Mouse (Mus musculus) T-cell, adult 2 months (primary cell): ENCODE data around the gene Taf1c.
A peak's percentile ranks its signal among the peaks of the same experiment; 100 is the strongest.

Source experiments
- DNase-seq: peaks from one replicate; pipeline ENCODE4 v3.0.0; 2022; ENCODE audit warnings: low spot score

The Taf1c gene

GRCm38 (mm10) chr8:119604996-119605395 lies at the start of gene Taf1c:
Gene Taf1c, minus strand, starts transcription at chr8:119605222.
- peak; percentile 93 for DNase-seq

DNA sequence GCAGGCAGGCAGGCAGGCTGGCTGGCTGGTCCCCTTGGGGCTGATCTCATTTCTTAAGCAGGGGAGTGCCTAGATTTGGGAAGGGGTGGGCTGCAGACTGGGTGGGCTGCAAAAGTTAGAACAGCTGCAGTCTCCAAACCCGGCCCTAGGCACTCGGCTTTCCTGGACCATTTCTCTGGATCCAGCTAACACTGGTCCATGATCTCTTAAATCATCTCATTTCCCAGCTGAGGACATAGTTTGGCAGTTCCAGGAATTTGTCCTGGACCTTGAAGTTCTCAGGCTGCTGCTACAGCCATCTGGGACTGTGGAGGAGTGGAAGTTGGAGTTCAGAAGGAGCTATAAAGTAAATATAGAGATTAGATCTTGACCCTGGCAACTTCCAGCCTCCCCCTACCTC lies 46.3 kb upstream of the Taf1c start:
- no peak for DNase-seq

DNA sequence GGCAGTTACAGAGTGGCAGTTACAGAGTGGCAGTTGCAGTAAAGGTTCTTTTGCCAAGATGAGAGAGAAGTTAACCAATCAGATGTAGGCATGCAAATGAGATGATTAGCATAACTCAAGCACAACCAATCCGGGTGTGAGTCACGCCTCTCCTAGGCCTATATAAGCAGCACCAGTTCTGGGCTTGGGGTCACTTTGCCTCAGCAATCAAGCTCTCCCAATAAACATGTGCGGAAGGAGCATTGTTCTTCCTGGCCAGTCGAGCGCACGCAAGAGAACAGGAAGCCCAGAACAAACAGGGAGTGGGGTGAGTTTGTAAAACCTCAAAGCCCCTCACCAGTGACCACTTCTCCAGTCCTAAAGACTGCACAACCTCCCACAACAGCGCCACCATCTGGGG lies 41.8 kb upstream of the Taf1c start:
- DNase-seq = no peak

GRCm38 (mm10) chr8:119646197-119646596 lies 41.2 kb upstream of the Taf1c start:
- DNase-seq = no peak

GRCm38 (mm10) chr8:119644981-119645597 lies 40.1 kb upstream of the Taf1c start:
- DNase-seq = no peak

DNA sequence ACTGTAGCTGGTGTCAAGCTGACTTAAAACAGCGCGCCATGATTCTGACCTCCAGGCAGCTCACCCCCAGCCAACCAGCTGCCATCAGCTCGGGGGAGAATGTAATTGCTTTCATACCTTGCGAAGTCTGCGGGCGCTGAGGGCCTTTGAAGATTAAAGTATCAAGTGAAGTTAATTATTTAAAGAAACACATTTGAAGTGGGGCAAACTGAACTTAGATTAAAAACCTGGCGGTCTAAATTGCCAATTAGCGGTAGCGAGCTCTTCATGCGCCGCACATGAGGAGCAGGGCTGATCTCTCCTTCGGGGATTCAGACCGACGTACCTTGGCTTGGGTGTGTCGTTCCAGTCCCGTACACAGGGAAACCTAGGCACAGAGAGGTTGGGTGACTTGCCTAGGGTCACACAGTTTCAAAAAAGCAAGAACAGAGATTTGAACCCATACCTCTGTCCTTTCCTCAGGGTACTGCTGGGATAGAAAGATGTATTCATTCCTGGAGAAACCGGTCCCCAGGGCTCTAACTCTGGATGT lies 39.5 kb upstream of the Taf1c start:
- DNase-seq = no peak

- no peak for DNase-seq
Observed at GRCm38 (mm10) chr8:119642960-119643359, 37.9 kb upstream of the Taf1c start.

GRCm38 (mm10) chr8:119641058-119641457 lies 36.0 kb upstream of the Taf1c start:
- DNase-seq = no peak

DNA sequence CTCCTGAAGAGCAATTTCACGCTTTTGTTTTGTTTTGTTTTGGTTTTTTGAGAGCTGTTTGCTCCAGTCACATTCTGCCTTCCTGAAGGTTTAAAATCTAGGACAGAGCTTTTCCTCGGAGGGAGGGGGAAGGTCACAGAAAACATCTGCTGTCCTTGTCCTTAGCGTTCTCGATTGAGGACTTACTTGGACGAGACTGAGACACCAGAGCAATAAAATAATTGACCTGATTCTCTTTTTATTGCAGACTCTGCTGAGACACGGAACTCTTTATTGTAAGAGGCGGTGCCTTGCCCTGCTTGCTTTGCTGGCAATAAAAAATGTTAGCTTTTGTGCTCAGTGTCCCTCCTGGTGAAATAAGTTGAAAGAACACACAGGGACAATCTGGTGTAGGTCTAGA lies 34.8 kb upstream of the Taf1c start:
- DNase-seq = no peak

GRCm38 (mm10) chr8:119638261-119638660 lies 33.2 kb upstream of the Taf1c start:
- no peak for DNase-seq

GRCm38 (mm10) chr8:119637381-119637780 lies 32.4 kb upstream of the Taf1c start:
- no peak for DNase-seq

GRCm38 (mm10) chr8:119636766-119637165 lies 31.7 kb upstream of the Taf1c start:
- DNase-seq = no peak

- DNase-seq = no peak
Observed at GRCm38 (mm10) chr8:119635958-119636357, 30.9 kb upstream of the Taf1c start.

DNA sequence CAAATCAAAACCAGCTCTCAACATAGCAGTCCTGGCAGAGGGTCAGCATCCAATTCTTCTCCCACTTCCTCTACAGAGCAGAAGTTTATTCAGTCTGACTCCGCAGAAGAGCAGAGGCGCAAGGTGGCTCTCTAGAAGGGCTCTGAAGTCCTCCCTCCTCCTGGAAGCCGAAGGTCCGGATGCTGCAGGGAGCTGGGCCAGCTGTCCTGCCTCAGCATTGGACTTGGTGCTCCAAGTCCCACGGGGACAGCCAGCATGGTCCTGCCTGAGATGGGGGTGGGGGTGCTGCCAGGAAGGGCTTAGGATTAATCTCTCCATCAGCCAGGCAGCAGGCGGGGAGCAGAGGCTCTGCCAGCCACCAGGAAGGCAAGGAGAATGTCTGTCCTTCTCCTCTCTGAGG lies 30.4 kb upstream of the Taf1c start, which contains the start of gene Kcng4:
Gene Kcng4 (minus strand): TSS at position 303 of the 400 bp plus-strand sequence.
- no peak for DNase-seq

DNA sequence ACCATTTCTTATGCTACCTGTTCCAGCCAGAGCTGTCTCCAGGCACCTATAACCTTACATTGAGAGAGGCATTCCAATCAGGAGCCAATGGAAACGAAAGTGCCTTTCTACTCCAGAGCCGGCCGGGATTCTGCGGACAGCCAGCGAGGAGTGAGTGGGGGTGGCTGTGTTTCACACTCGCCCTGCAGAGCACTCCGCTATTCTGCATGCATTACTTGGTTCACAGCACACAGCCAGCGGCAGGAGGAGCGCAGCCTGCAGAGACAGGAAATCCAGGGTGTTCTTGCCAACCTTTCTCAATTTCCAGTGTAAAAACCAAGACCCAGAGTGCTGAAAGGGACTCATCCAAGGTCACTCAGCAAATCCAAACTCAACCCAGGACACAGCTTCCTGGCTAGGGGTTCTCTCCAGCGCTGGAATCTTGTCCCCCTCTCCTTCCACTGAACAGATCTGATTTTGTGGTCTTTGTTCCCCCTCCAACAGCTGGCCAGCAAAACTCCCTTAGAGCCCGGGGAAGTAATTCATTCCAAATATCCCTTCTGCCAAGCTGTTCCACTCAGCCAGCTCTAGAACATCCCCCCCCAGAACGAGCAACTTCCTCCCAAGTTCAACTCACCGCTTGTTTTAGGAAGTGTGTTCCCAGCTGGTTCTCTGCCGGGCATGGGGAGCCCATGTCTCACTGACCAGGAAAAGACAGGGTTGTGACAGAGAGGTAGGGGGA lies 29.8 kb upstream of the Taf1c start:
- DNase-seq = no peak

- no peak for DNase-seq
Observed at GRCm38 (mm10) chr8:119632909-119633308, 27.9 kb upstream of the Taf1c start.

DNA sequence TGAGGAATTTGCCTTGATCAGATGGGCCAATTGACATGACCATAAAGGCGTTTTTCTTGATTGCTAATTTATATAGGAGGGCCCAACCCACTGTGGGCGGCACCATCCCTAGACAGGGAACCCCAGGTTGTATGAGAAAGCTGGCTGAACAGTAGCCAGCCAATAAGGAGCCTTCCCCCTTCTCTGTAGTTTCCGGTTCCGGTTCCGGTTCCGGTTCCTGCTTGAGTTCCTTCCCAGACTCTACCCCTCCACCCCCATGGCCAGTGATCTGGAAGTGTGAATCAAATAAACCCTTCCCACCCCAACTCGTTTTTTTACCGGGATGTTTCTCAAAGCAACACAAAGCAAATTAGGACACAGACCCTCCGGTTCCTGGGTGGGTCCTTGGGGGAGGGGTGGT lies 27.2 kb upstream of the Taf1c start:
- no peak for DNase-seq

DNA sequence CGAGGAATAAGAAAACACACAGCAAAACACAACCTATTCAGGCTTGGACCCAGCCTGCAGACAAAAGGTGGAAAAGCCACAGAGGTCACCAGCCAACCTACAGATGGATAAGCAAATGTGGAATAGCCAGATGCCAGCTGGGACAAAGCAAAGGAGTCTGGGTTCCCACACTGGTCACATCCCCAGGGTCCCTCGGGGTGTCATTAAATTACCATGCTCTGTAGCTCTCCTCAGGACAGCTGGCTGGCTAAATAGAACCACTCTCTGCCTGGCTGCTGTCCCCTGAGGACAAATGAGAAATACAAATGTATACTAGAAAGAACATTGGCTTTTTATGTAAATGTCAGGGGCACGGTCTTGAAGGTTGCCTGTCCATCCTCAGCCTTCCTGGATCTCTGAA lies 25.8 kb upstream of the Taf1c start:
- DNase-seq = no peak

- no peak for DNase-seq
Observed at GRCm38 (mm10) chr8:119627613-119628359, 22.8 kb upstream of the Taf1c start.

GRCm38 (mm10) chr8:119627199-119627598 lies 22.2 kb upstream of the Taf1c start:
- no peak for DNase-seq

DNA sequence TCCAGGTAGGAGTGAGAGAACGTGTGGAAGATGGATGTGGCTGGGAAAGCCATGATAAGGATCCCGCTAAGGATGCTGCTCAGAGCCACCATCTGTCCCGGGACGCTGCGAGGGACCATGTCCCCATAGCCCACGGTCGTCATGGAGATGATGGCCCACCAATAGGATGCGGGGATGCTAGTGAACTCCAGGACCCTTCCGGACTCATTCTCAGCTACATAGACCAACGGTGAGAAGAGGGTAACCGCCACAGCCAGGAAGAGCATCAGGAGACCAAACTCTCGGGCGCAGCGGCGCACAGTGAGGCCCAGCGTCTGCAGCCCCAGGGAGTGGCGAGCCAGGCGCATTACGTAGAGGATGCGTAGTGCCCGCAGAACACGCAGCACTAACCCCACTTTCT lies 20.8 kb upstream of the Taf1c start:
- DNase-seq = no peak

- DNase-seq = no peak
Observed at GRCm38 (mm10) chr8:119624916-119625315, 19.9 kb upstream of the Taf1c start.

DNA sequence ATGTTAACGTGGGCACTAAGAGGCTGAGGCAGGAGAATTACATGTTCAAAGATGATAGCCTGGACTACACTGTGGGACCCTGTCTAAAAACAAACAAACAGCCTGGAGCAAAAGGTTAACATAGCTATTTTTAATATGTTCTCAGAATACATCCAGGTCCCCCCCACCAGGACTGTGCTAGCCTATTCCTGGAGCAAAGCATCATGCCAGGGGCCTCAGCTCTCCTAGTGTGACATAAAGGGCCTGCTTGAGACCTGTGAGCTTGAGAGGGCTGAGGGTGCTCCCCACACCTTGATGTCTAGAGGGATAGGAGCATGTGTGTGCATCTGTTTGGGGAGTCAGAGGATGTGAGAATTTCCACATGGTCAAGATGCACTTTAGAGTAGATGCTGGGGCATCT lies 18.7 kb upstream of the Taf1c start:
- DNase-seq = no peak
